Mouse (Mus musculus) hindbrain, embryonic 14.5 days (tissue): ENCODE measurements around the gene Atrnl1. TPM values are rescaled to one million over a fixed set of nuclear protein-coding genes. Genes with fewer than 3 reads are reported as not detected.
A peak's percentile ranks its signal among the peaks of the same experiment; 100 is the strongest.

ENCODE experiments used
- ATAC-seq: fragments of 200-750 bp; cut with Nextera tagmentation; 2 replicates; pipeline ENCODE4 v1.8.0; 2017; ENCODE audit warnings: moderate number of reproducible peaks, mild to moderate bottlenecking, moderate TSS enrichment, moderate library complexity; ENCODE audit not compliant: low FRiP score
- DNase-seq: peaks from one replicate; pipeline ENCODE4 v3.0.0-alpha.2; 2015; ENCODE audit warnings: low spot score
- H3K27ac ChIP-seq: fragments of 300-500 bp; sonication (generic); 2 replicates; pipeline ENCODE4 v1.5.1; 2014; ENCODE audit warnings: mild to moderate bottlenecking, moderate library complexity
- H3K27me3 ChIP-seq: fragments of 300-500 bp; sonication (generic); 2 replicates; pipeline ENCODE4 v1.6.1; 2014; ENCODE audit warnings: mild to moderate bottlenecking, low read length, mixed read lengths; ENCODE audit not compliant: control insufficient read depth, insufficient read depth
- H3K36me3 ChIP-seq: fragments of 300-500 bp; sonication (generic); replicated peaks from 2 replicates; pipeline ENCODE4 v1.6.1; 2014; ENCODE audit not compliant: control insufficient read depth, insufficient read depth
- H3K4me1 ChIP-seq: fragments of 300-500 bp; sonication (generic); replicated peaks from 2 replicates; pipeline ENCODE4 v1.6.1; 2014; ENCODE audit warnings: antibody characterized with exemption, low read length, mixed read lengths; ENCODE audit not compliant: control insufficient read depth, insufficient read depth
- H3K4me2 ChIP-seq: fragments of 300-500 bp; sonication (generic); replicated peaks from 2 replicates; pipeline ENCODE4 v1.6.1; 2014; ENCODE audit warnings: mild to moderate bottlenecking, moderate library complexity
- H3K4me3 ChIP-seq: fragments of 300-500 bp; sonication (generic); replicated peaks from 2 replicates; pipeline ENCODE4 v1.5.1; 2014; ENCODE audit warnings: mild to moderate bottlenecking, low read length
- H3K9ac ChIP-seq: fragments of 300-500 bp; sonication (generic); 2 replicates; pipeline ENCODE4 v1.6.1; 2014
- H3K9me3 ChIP-seq: fragments of 300-500 bp; sonication (generic); 2 replicates; pipeline ENCODE4 v1.6.1; 2016; ENCODE audit warnings: low read length; ENCODE audit not compliant: control insufficient read depth
- WGBS: fragments of 180-500 bp; shearing (Covaris S2); extraction: QIAGEN DNeasy Blood & Tissue Kit; methylation state at CpG from one replicate; pipeline ENCODE4 v1.1.7; 2014; 5-methylcytosine and 5-hydroxymethylcytosine counted together
- polyA plus RNA-seq: library from polyadenylated mRNA; unstranded; fragments of >200 nt; fragmentation: Nextera tagmentation; extraction: Ambion mirVana; gene quantifications from 2 replicates; pipeline ENCODE4 v1.2.1, GENCODE M21; 2014

Atrnl1 gene
- polyA plus RNA-seq, 1 experiment from 2014 or later: 8.6 TPM

- no peak overlapping the region for H3K4me3 ChIP-seq
- WGBS: 54% methylated on average over 10 of the region's 10 CpGs
- no peak for DNase-seq
- peak overlapping the region; percentile 35 for H3K4me2 ChIP-seq
- no peaks in the 10 kb centered on the region for H3K36me3 ChIP-seq
- H3K4me1 ChIP-seq: peaks cover 17% of the 10 kb centered on the region; the same call in 1 of the 2 replicates
- H3K9ac ChIP-seq: no peak overlapping the region
- H3K27me3 ChIP-seq: no peaks in the 10 kb centered on the region
- peak overlapping the region; percentile 64 for H3K27ac ChIP-seq
- no peaks in the 10 kb centered on the region for H3K9me3 ChIP-seq
- ATAC-seq: 0 out of 2 replicates have a peak, but pooled peaks have one; percentile 59
These were observed 466.8 kb downstream of the Atrnl1 start for GRCm38 (mm10) chr19:58077529-58078070.

GRCm38 (mm10) chr19:58080168-58080567 lies 469.3 kb downstream of the Atrnl1 start:
- WGBS: 95% methylated on average over 6 of the region's 6 CpGs
- Histone ChIP-seq H3K27me3 (no peaks in the 10 kb centered on the region), H3K36me3 (no peaks in the 10 kb centered on the region), H3K9ac (no peak overlapping the region), H3K4me3 (no peak overlapping the region), H3K27ac (no peak overlapping the region), H3K4me1 (peaks cover 17% of the 10 kb centered on the region; the same call in 1 of the 2 replicates), H3K9me3 (no peaks in the 10 kb centered on the region), H3K4me2 (no peak overlapping the region)
- no peak for DNase-seq
- ATAC-seq: no peak

GRCm38 (mm10) chr19:58082751-58083150 lies 471.9 kb downstream of the Atrnl1 start:
- H3K9me3 ChIP-seq: no peaks in the 10 kb centered on the region
- no peaks in the 10 kb centered on the region for H3K27me3 ChIP-seq
- H3K4me1 ChIP-seq: peaks cover 4% of the 10 kb centered on the region; the same call in 1 of the 2 replicates
- H3K9ac ChIP-seq: no peak overlapping the region
- ATAC-seq: no peak
- no peak for DNase-seq
- 96% methylated on average over 19 of the region's 19 CpGs for WGBS
- H3K36me3 ChIP-seq: no peaks in the 10 kb centered on the region
- no peak overlapping the region for H3K27ac ChIP-seq
- no peak overlapping the region for H3K4me2 ChIP-seq
- H3K4me3 ChIP-seq: no peak overlapping the region

- ATAC-seq: no peak
- H3K9me3 ChIP-seq: no peaks in the 10 kb centered on the region
- 71% methylated on average over 14 of the region's 14 CpGs for WGBS
These were observed 474.0 kb downstream of the Atrnl1 start for GRCm38 (mm10) chr19:58084826-58085225.

GRCm38 (mm10) chr19:58086734-58087133 lies 475.9 kb downstream of the Atrnl1 start:
- no peaks in the 10 kb centered on the region for H3K9me3 ChIP-seq
- 93% methylated on average over 8 of the region's 8 CpGs for WGBS
- ATAC-seq: no peak

More at GRCm38 (mm10) chr19:58084826-58085225, 474.0 kb downstream of the Atrnl1 start:
- H3K27me3 ChIP-seq: no peaks in the 10 kb centered on the region
- no peak overlapping the region for H3K27ac ChIP-seq
- no peaks in the 10 kb centered on the region for H3K36me3 ChIP-seq
- no peak overlapping the region for H3K9ac ChIP-seq
- no peak overlapping the region for H3K4me3 ChIP-seq
- DNase-seq: no peak
- H3K4me1 ChIP-seq: no peaks in the 10 kb centered on the region
- no peak overlapping the region for H3K4me2 ChIP-seq

GRCm38 (mm10) chr19:58087901-58088300 lies 477.1 kb downstream of the Atrnl1 start:
- H3K9me3 ChIP-seq: no peaks in the 10 kb centered on the region
- 90% methylated on average over 1 of the region's 1 CpGs for WGBS
- ATAC-seq: no peak

More at GRCm38 (mm10) chr19:58086734-58087133, 475.9 kb downstream of the Atrnl1 start:
- no peaks in the 10 kb centered on the region for H3K4me1 ChIP-seq
- no peak overlapping the region for H3K9ac ChIP-seq
- DNase-seq: no peak
- no peak overlapping the region for H3K27ac ChIP-seq
- H3K27me3 ChIP-seq: no peaks in the 10 kb centered on the region
- H3K4me3 ChIP-seq: no peak overlapping the region
- no peaks in the 10 kb centered on the region for H3K36me3 ChIP-seq
- H3K4me2 ChIP-seq: no peak overlapping the region

GRCm38 (mm10) chr19:58088433-58088832 lies 477.6 kb downstream of the Atrnl1 start:
- Histone ChIP-seq H3K36me3 (no peaks in the 10 kb centered on the region), H3K4me1 (no peaks in the 10 kb centered on the region), H3K4me3 (no peak overlapping the region), H3K27ac (no peak overlapping the region), H3K9me3 (no peaks in the 10 kb centered on the region), H3K27me3 (no peaks in the 10 kb centered on the region), H3K9ac (no peak overlapping the region), H3K4me2 (no peak overlapping the region)
- no peak for DNase-seq
- no peak for ATAC-seq
- 81% methylated on average over 7 of the region's 7 CpGs for WGBS

More at GRCm38 (mm10) chr19:58087901-58088300, 477.1 kb downstream of the Atrnl1 start:
- H3K9ac ChIP-seq: no peak overlapping the region
- no peak overlapping the region for H3K4me3 ChIP-seq
- H3K36me3 ChIP-seq: no peaks in the 10 kb centered on the region
- H3K27ac ChIP-seq: no peak overlapping the region
- H3K4me2 ChIP-seq: no peak overlapping the region
- no peaks in the 10 kb centered on the region for H3K4me1 ChIP-seq
- H3K27me3 ChIP-seq: no peaks in the 10 kb centered on the region
- no peak for DNase-seq

GRCm38 (mm10) chr19:58091911-58092310 lies 481.1 kb downstream of the Atrnl1 start:
- Histone ChIP-seq H3K4me2 (no peak overlapping the region), H3K9me3 (no peaks in the 10 kb centered on the region), H3K4me3 (no peak overlapping the region), H3K27ac (no peak overlapping the region), H3K4me1 (peaks cover 5% of the 10 kb centered on the region), H3K36me3 (no peaks in the 10 kb centered on the region), H3K27me3 (no peaks in the 10 kb centered on the region), H3K9ac (no peak overlapping the region)
- 92% methylated on average over 16 of the region's 16 CpGs for WGBS
- ATAC-seq (no peak), DNase-seq (no peak)

- H3K27me3 ChIP-seq: no peaks in the 10 kb centered on the region
- ATAC-seq (no peak), DNase-seq (no peak)
- H3K4me1 ChIP-seq: peaks cover 5% of the 10 kb centered on the region
- H3K9me3 ChIP-seq: no peaks in the 10 kb centered on the region
- no peak overlapping the region for H3K9ac ChIP-seq
- whole genome bisulfite sequencing: 58% methylated on average over 14 of the region's 14 CpGs
- H3K4me2 ChIP-seq: no peak overlapping the region
- no peaks in the 10 kb centered on the region for H3K36me3 ChIP-seq
- no peak overlapping the region for H3K4me3 ChIP-seq
- H3K27ac ChIP-seq: peak overlapping the region; percentile 38; the same call in 1 of the 2 replicates
These were observed 484.1 kb downstream of the Atrnl1 start for GRCm38 (mm10) chr19:58094781-58095543.
